Mouse (Mus musculus): ENCODE measurements around the gene Acly. TPM values are rescaled to one million over a fixed set of nuclear protein-coding genes. Genes with fewer than 3 reads are reported as not detected.

The Acly gene
- polyA plus RNA-seq, 1 experiment from 2014 or later = 54.0 TPM

DNA sequence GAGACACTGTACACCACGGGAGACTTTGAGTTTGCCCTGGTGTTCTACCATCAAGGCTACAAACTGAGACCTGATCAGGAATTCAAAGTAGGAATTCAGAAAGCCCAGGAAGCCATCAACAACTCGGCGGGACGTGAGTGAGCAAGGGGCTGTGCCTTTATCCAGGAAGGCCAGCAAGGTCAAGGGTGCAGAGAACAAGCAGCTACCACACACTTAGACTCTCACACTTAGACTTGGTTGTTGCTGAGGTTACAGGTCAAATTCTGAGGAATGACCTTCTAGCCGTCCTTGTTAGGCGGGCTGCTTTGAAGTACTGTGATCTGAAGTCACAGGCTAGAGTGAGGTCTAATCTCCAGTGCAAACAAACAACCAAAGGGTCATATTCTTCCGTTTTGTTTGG, 31.7 kb upstream of the Acly start:
- no peak overlapping the region for H3K4me3 ChIP-seq (ENCODE audit: control insufficient read depth in 1 of 2, insufficient read depth in 1 of 2, low read depth in 1 of 2, low read length in 2 of 2)
- no peaks in the 10 kb centered on the region for H3K9me3 ChIP-seq (ENCODE audit: control insufficient read depth, low read length)
- H3K27ac ChIP-seq (replicated peaks in 1 of 2; ENCODE audit: control insufficient read depth in 1 of 2, insufficient read depth in 1 of 2, low read depth in 2 of 2, low read length in 2 of 2) = no peak overlapping the region
- no peak for ATAC-seq (ENCODE audit: insufficient number of reproducible peaks, insufficient read depth, low FRiP score, low read depth)
- no peak overlapping the region for H3K9ac ChIP-seq (ENCODE audit: low read length)
- H3K27me3 ChIP-seq (ENCODE audit: control insufficient read depth, insufficient read depth, low read length) = no peaks in the 10 kb centered on the region
- H3K4me2 ChIP-seq (ENCODE audit: low read length) = no peak overlapping the region
- WGBS = 32% methylated on average over 7 of the region's 7 CpGs
- no peaks in the 10 kb centered on the region for H3K36me3 ChIP-seq (ENCODE audit: control insufficient read depth, insufficient read depth, low read length)
- peaks cover 0 to 3% of the 10 kb centered on the region in 2 experiments; a peak in 1 of 4 replicates for H3K4me1 ChIP-seq (ENCODE audit: control insufficient read depth in 2 of 2, insufficient read depth in 2 of 2, low read length in 2 of 2)

DNA sequence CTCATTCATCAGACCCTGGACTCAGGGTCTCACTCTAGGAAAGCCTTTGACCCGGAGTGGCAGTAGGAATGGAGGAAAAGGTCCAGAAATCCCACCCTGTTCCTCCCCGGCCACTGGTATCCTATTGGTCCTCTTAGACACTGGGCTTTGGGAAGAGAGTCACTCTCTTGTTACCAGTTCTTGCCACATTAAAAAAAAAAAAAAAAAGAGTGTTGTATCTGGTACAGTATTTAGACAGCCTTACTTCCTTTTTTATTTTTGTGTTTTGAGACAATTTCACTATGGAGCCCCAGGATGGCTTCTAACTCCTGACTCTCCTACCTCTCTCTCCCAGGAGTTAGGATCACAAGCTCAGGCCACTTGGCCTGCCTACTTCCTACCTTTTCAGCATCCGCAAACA, 29.8 kb upstream of the Acly start:
- ATAC-seq (ENCODE audit: insufficient number of reproducible peaks, insufficient read depth, low FRiP score, low read depth) = no peak
- no peak overlapping the region for H3K9ac ChIP-seq (ENCODE audit: low read length)
- H3K27ac ChIP-seq (replicated peaks in 1 of 2; ENCODE audit: control insufficient read depth in 1 of 2, insufficient read depth in 1 of 2, low read depth in 2 of 2, low read length in 2 of 2) = no peak overlapping the region
- no peaks in the 10 kb centered on the region for H3K9me3 ChIP-seq (ENCODE audit: control insufficient read depth, low read length)
- H3K4me3 ChIP-seq (ENCODE audit: control insufficient read depth in 1 of 2, insufficient read depth in 1 of 2, low read depth in 1 of 2, low read length in 2 of 2) = no peak overlapping the region
- H3K27me3 ChIP-seq (ENCODE audit: control insufficient read depth, insufficient read depth, low read length) = no peaks in the 10 kb centered on the region
- H3K4me1 ChIP-seq (ENCODE audit: control insufficient read depth in 2 of 2, insufficient read depth in 2 of 2, low read length in 2 of 2) = peaks cover 0 to 3% of the 10 kb centered on the region in 2 experiments; a peak in 1 of 4 replicates
- whole genome bisulfite sequencing = 79% methylated on average over 3 of the region's 3 CpGs
- no peak overlapping the region for H3K4me2 ChIP-seq (ENCODE audit: low read length)
- no peaks in the 10 kb centered on the region for H3K36me3 ChIP-seq (ENCODE audit: control insufficient read depth, insufficient read depth, low read length)

DNA sequence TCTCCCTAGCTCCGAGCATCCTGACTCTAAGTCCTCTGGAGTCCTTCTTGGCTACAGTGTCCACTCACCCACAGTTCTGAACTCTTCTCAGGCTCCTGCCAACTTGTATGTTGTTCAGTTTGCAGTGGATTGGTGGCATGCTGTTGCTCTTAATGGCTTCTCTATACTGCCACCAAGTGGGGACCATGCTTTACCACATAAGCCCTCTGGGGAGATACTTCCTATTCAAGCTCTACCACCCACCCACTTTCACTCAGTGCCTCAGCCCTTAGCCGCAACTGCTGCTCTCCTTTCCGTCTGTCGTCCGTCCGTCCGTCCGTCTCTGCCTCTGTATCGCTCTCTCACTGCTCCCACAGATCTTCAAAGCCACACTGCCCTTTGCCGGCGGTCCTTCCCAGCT, 27.8 kb upstream of the Acly start:
- no peaks in the 10 kb centered on the region for H3K9me3 ChIP-seq (ENCODE audit: control insufficient read depth, low read length)
- WGBS = 17% methylated on average over 11 of the region's 11 CpGs
- H3K4me2 ChIP-seq (ENCODE audit: low read length) = peak overlapping the region; percentile 56
- no peaks in the 10 kb centered on the region for H3K36me3 ChIP-seq (ENCODE audit: control insufficient read depth, insufficient read depth, low read length)
- H3K4me3 ChIP-seq (ENCODE audit: control insufficient read depth in 1 of 2, insufficient read depth in 1 of 2, low read depth in 1 of 2, low read length in 2 of 2) = peak overlapping the region; percentile 26 to 38; a peak in 3 of 4 replicates
- H3K27ac ChIP-seq (replicated peaks in 1 of 2; ENCODE audit: control insufficient read depth in 1 of 2, insufficient read depth in 1 of 2, low read depth in 2 of 2, low read length in 2 of 2) = no peak overlapping the region
- ATAC-seq (ENCODE audit: insufficient number of reproducible peaks, insufficient read depth, low FRiP score, low read depth) = 0 out of 2 replicates have a peak, but pooled peaks have one; percentile 57
- peak overlapping the region; percentile 35 for H3K9ac ChIP-seq (ENCODE audit: low read length)
- peaks cover 0 to 3% of the 10 kb centered on the region in 2 experiments; a peak in 1 of 4 replicates for H3K4me1 ChIP-seq (ENCODE audit: control insufficient read depth in 2 of 2, insufficient read depth in 2 of 2, low read length in 2 of 2)
- H3K27me3 ChIP-seq (ENCODE audit: control insufficient read depth, insufficient read depth, low read length) = no peaks in the 10 kb centered on the region

DNA sequence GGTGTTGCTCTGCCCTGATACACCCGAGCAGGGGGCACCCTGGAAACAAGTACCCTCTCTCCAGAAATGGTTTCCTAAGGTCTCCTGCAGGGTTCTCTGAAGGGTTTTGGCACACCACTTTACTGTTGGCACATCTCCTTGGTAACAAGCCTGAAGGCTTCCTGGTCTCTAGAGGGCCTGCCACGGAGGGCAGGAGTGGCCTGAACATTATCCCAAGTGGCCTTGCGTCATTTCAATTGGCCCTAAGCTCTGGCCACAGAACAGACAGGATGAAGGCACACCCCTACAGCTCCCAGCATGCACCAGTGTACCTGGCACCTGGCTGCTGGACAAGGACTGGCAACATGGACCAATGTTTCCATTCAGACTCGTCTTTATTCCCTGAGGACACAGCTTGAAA, 25.0 kb upstream of the Acly start:
- WGBS = 81% methylated on average over 4 of the region's 4 CpGs
- Histone ChIP-seq H3K27ac (replicated peaks in 1 of 2; ENCODE audit: control insufficient read depth in 1 of 2, insufficient read depth in 1 of 2, low read depth in 2 of 2, low read length in 2 of 2) (no peak overlapping the region), H3K4me2 (ENCODE audit: low read length) (no peak overlapping the region), H3K4me3 (ENCODE audit: control insufficient read depth in 1 of 2, insufficient read depth in 1 of 2, low read depth in 1 of 2, low read length in 2 of 2) (no peak overlapping the region), H3K27me3 (ENCODE audit: control insufficient read depth, insufficient read depth, low read length) (no peaks in the 10 kb centered on the region), H3K9ac (ENCODE audit: low read length) (no peak overlapping the region), H3K36me3 (ENCODE audit: control insufficient read depth, insufficient read depth, low read length) (no peaks in the 10 kb centered on the region), H3K9me3 (ENCODE audit: control insufficient read depth, low read length) (no peaks in the 10 kb centered on the region), H3K4me1 (ENCODE audit: control insufficient read depth in 2 of 2, insufficient read depth in 2 of 2, low read length in 2 of 2) (peaks cover 0 to 3% of the 10 kb centered on the region in 2 experiments; a peak in 1 of 4 replicates)
- ATAC-seq (ENCODE audit: insufficient number of reproducible peaks, insufficient read depth, low FRiP score, low read depth) = no peak

DNA sequence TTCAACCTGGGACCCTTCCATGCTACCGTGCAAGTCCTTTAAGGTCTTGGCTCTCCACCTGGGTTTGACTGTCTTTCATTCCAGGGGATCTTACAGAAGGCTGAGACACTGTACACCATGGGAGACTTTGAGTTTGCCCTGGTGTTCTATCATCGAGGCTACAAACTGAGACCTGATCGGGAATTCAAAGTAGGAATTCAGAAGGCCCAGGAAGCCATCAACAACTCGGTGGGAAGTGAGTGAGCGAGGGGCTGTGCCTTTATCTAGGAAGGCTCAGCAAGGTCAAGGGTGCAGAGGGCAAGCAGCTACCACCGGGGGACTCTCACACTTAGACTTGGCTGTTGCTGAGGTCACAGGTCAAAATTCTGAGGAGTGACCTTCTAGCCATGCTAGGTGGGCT, 22.3 kb upstream of the Acly start:
- no peak overlapping the region for H3K4me2 ChIP-seq (ENCODE audit: low read length)
- no peak overlapping the region for H3K9ac ChIP-seq (ENCODE audit: low read length)
- no peaks in the 10 kb centered on the region for H3K36me3 ChIP-seq (ENCODE audit: control insufficient read depth, insufficient read depth, low read length)
- no peak overlapping the region for H3K4me3 ChIP-seq (ENCODE audit: control insufficient read depth in 1 of 2, insufficient read depth in 1 of 2, low read depth in 1 of 2, low read length in 2 of 2)
- no peak for ATAC-seq (ENCODE audit: insufficient number of reproducible peaks, insufficient read depth, low FRiP score, low read depth)
- peaks cover 2 to 4% of the 10 kb centered on the region in 2 experiments; a peak in 3 of 4 replicates for H3K4me1 ChIP-seq (ENCODE audit: control insufficient read depth in 2 of 2, insufficient read depth in 2 of 2, low read length in 2 of 2)
- H3K27me3 ChIP-seq (ENCODE audit: control insufficient read depth, insufficient read depth, low read length) = no peaks in the 10 kb centered on the region
- no peak overlapping the region for H3K27ac ChIP-seq (replicated peaks in 1 of 2; ENCODE audit: control insufficient read depth in 1 of 2, insufficient read depth in 1 of 2, low read depth in 2 of 2, low read length in 2 of 2)
- WGBS = 58% methylated on average over 6 of the region's 6 CpGs
- no peaks in the 10 kb centered on the region for H3K9me3 ChIP-seq (ENCODE audit: control insufficient read depth, low read length)

DNA sequence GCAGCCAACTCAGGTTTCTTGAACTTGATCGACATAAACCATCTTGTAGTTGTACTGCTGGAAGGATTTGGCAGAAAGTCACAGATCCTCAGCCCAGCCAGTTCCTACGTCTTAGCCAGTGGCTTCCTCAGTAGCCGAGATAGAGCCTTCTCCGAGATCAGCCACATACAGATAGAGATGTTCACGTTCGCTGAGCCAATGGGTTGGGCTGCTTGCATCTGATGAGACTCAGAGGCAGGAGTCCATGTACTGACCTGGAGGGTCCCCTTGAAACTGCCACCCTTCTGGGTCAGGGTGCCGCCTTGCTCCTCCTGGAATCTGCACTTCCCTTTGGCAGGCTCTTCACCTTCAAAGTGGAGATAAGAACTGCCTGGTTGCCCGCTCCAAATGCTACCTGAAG, 21.7 kb upstream of the Acly start:
- no peaks in the 10 kb centered on the region for H3K36me3 ChIP-seq (ENCODE audit: control insufficient read depth, insufficient read depth, low read length)
- no peak overlapping the region for H3K27ac ChIP-seq (replicated peaks in 1 of 2; ENCODE audit: control insufficient read depth in 1 of 2, insufficient read depth in 1 of 2, low read depth in 2 of 2, low read length in 2 of 2)
- no peak for ATAC-seq (ENCODE audit: insufficient number of reproducible peaks, insufficient read depth, low FRiP score, low read depth)
- no peaks in the 10 kb centered on the region for H3K9me3 ChIP-seq (ENCODE audit: control insufficient read depth, low read length)
- no peak overlapping the region for H3K4me3 ChIP-seq (ENCODE audit: control insufficient read depth in 1 of 2, insufficient read depth in 1 of 2, low read depth in 1 of 2, low read length in 2 of 2)
- WGBS = 72% methylated on average over 8 of the region's 8 CpGs
- H3K4me1 ChIP-seq (ENCODE audit: control insufficient read depth in 2 of 2, insufficient read depth in 2 of 2, low read length in 2 of 2) = peaks cover 4 to 6% of the 10 kb centered on the region in 2 experiments; a peak in 3 of 4 replicates
- H3K9ac ChIP-seq (ENCODE audit: low read length) = no peak overlapping the region
- H3K4me2 ChIP-seq (ENCODE audit: low read length) = no peak overlapping the region
- H3K27me3 ChIP-seq (ENCODE audit: control insufficient read depth, insufficient read depth, low read length) = no peaks in the 10 kb centered on the region

DNA sequence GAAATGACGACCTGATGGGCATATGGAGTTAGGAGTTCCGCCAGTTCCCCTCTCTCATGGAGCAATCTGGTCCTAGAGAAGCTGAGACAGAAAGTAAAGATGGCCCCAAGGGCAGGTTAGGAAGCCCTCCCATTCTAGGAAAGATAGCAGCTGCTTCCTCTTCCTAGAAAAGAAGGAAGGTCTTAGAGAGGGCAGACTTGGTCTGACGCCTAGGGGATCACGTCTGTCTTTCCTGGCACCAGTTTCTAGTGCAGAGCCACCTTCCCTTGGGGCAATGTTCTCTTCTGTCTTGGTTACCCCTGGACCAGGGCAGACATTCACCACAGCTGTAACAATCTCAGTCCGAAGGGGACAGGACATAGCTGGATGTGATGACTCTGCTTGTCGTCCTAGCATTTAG, 20.3 kb upstream of the Acly start:
- H3K27ac ChIP-seq (replicated peaks in 1 of 2; ENCODE audit: control insufficient read depth in 1 of 2, insufficient read depth in 1 of 2, low read depth in 2 of 2, low read length in 2 of 2) = no peak overlapping the region
- H3K4me3 ChIP-seq (ENCODE audit: control insufficient read depth in 1 of 2, insufficient read depth in 1 of 2, low read depth in 1 of 2, low read length in 2 of 2) = no peak overlapping the region
- H3K4me2 ChIP-seq (ENCODE audit: low read length) = no peak overlapping the region
- 63% methylated on average over 6 of the region's 6 CpGs for WGBS
- no peaks in the 10 kb centered on the region for H3K9me3 ChIP-seq (ENCODE audit: control insufficient read depth, low read length)
- ATAC-seq (ENCODE audit: insufficient number of reproducible peaks, insufficient read depth, low FRiP score, low read depth) = no peak
- H3K4me1 ChIP-seq (ENCODE audit: control insufficient read depth in 2 of 2, insufficient read depth in 2 of 2, low read length in 2 of 2) = peaks cover 4 to 6% of the 10 kb centered on the region in 2 experiments; a peak in 3 of 4 replicates
- no peaks in the 10 kb centered on the region for H3K36me3 ChIP-seq (ENCODE audit: control insufficient read depth, insufficient read depth, low read length)
- no peaks in the 10 kb centered on the region for H3K27me3 ChIP-seq (ENCODE audit: control insufficient read depth, insufficient read depth, low read length)
- H3K9ac ChIP-seq (ENCODE audit: low read length) = no peak overlapping the region

DNA sequence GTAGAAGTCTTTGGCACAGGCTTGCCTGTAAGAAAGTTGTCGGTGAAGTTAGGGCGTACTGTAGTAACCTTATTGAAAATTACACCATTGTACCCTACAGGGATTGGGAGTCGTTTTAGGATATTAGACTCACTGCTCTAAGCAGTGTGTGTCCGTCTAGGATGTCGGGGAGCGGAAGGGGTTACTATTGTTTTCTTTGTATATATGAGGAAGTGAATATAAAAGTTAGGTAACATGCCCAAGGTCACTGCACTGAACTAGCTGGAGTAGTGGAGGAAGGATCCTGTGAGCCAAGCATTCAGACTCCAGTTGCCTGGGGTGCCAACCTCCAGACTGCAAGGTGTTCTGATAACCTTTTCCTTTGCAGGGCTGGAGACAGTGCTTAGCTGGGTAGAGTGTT, 19.2 kb upstream of the Acly start:
- Histone ChIP-seq H3K9ac (ENCODE audit: low read length) (no peak overlapping the region), H3K36me3 (ENCODE audit: control insufficient read depth, insufficient read depth, low read length) (no peaks in the 10 kb centered on the region), H3K4me3 (ENCODE audit: control insufficient read depth in 1 of 2, insufficient read depth in 1 of 2, low read depth in 1 of 2, low read length in 2 of 2) (no peak overlapping the region), H3K4me2 (ENCODE audit: low read length) (no peak overlapping the region), H3K9me3 (ENCODE audit: control insufficient read depth, low read length) (no peaks in the 10 kb centered on the region), H3K27ac (replicated peaks in 1 of 2; ENCODE audit: control insufficient read depth in 1 of 2, insufficient read depth in 1 of 2, low read depth in 2 of 2, low read length in 2 of 2) (no peak overlapping the region), H3K4me1 (ENCODE audit: control insufficient read depth in 2 of 2, insufficient read depth in 2 of 2, low read length in 2 of 2) (peaks cover 4 to 6% of the 10 kb centered on the region in 2 experiments; a peak in 3 of 4 replicates), H3K27me3 (ENCODE audit: control insufficient read depth, insufficient read depth, low read length) (no peaks in the 10 kb centered on the region)
- WGBS = 81% methylated on average over 6 of the region's 6 CpGs
- ATAC-seq (ENCODE audit: insufficient number of reproducible peaks, insufficient read depth, low FRiP score, low read depth) = no peak
